Mouse (Mus musculus): ENCODE results near the gene Mterf1b.

DNA sequence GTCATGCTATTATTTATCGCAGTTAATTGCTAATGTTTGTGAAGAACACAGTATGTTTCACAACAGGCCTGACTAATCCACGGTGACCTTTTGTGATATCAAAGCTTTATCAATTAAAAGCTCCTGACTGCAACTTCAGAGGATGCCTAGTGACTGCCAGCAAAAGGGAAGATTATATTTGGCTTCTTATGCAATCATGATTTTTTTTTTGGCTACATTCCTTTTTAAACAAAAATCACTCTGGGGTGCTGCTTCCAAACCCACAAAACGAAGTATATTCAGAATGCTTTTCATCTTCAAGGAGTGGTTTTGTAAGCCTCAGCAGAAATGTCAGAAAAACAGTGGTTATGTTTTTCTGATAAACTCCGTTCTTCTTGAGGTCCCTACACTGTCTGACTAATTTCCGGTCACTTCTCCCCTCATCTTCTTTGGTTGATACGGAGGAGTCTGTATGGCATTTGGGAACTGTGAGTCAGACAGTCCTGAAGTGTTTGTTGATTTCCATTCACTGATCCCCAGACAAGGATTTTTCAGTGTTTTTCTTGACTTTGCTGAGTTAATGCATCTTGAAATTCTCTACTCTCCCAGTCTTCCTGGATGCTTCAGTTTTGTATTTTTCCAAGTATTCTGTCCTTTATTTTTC lies 29.9 kb downstream of the Mterf1b start:
- no peak for TF ChIP-seq CTCF (IDR thresholded peaks at IDR 0.05; ENCODE audit: insufficient read depth, low read depth, low read length)
- TF ChIP-seq POLR2A (IDR thresholded peaks at IDR 0.05; ENCODE audit: insufficient read depth, low read depth, low read length), result no peak
